Mouse (Mus musculus): Measurements from ENCODE around the gene Dmgdh. TPM values are rescaled to one million over a fixed set of nuclear protein-coding genes. Genes with fewer than 3 reads are reported as not detected.

The Dmgdh gene
- not detected for total RNA-seq (2021)
- long read RNA-seq, experiment 1: 0 reads
- long read RNA-seq, experiment 2: 0 reads

DNA sequence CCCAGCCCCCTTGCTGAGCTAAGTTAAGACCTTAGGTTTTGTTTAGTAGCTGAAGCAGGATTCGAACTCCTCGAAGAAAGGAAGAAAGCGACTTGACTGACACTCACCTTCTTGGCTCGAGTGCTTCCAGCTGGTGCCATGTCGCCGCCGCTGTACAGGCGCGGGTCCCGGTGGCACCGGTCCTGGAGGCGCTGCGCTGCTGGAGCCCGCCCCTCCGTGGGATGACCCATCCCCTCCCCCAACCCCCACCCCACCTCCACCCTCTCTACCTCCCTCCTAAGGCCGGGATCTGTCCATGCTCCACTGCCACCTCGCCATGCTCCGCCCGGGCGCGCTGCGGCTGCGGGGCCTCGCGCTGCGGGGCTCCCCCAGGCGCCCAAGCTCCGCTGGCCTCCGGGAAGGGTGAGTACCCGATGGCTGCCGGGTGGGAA lies at the start of gene Dmgdh, which contains the start of gene Bhmt2:
Gene Dmgdh (plus strand): TSS at position 303 of the 431 bp plus-strand sequence.
Gene Bhmt2 (minus strand): TSS at position 172 of the 431 bp plus-strand sequence.
- DNase-seq: no peak
- intact Hi-C loops (cut with DNase I): no loop called here

DNA sequence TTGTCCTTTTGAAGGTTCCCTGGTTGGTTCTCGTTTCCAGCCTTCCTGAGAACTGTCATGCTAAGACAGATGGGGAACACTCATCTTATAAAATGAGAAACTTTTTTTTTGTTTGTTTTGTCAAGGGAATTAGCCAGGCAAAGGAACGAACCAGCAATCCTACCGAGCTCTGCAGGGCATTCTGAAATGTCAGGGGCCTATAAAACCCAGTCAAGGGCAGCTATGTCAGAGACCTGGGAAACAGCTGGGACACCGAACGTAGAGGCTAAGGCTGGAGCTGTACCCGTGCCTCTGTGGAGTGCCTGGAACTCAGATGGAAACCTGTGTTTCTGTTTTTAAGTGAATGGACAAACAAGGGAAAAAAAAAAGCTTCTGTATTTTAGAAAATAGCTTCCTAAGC lies 45.4 kb upstream of the Dmgdh start:
- intact Hi-C loops (cut with DNase I): no loop called here

DNA sequence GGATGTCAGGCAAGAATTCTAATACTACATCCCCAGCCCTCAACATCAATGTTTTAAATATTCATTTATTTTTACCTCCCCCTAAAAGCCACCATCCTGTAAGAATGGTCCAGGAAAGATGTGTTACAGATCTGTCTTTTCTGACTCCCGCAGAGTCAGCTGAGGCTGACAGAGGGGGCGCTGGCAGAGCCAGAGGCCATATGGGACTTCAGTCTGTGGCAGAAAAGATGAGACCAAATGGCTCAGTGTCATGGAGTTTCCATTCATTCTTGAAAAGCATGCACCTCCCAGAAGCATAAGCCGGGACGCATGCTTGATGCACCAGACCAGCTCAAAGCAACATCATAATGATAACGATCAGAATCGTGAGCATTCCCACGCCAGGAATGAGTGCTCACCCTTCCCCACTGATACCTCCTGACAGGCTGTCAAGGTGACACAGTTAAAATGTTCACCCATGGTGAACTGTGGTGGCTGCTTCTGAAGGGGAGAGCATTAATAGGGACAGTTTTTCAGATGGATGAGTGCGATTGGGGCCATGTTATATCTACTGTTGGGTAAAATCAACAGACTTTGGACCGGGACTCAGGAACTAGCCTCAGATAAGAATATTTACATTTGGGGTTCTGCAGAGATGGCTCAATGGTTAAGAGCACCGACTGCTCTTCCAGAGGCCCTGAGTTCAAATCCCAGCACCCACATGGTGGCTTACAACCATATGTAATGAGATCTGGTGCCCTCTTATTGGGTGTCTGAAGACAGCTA lies 43.1 kb upstream of the Dmgdh start:
- no peak for DNase-seq
- intact Hi-C loops (cut with DNase I): no loop called here

More for the DNA sequence above, 45.4 kb upstream of the Dmgdh start:
- no peak for DNase-seq

DNA sequence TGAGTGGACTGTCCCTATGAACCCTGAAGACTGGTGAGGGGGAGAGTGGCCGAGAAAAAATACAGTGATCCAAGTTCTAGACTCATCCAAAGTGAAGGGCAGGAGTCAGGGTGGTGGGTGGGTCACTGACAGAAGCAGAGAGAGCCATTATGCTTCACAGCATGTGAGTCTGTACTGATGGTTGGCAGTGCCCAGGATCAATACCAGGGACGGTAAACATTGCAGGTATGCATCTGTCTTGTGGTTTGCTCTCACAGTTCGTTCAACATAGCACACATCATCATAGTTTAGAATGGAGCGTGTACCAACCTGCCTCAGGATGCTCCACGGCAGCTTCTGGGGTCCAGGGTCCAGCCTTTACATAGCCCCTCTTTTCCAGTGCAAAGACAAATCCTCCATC lies 41.3 kb upstream of the Dmgdh start:
- intact Hi-C loops (cut with DNase I): no loop called here
- DNase-seq: no peak

DNA sequence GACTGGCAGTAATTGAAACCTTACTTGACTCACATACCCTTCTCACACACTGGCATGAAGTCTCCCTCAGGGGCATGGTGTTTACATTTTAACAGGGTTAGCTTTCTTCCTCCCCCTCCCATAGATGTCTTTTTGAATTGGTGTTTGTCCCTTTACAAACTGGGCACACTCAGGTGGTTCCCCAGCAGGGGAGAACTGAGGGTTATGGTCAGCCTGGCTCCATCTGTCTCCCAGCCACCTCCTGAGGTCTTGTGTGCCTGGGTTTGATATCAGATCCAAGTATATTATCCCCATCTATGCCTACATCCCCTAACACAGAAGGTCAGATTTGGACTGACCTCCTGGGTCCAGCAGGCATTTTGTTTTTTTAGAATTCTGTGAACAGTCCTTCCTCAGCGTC lies 37.7 kb upstream of the Dmgdh start:
- intact Hi-C loops (cut with DNase I): no loop called here
- no peak for DNase-seq

DNA sequence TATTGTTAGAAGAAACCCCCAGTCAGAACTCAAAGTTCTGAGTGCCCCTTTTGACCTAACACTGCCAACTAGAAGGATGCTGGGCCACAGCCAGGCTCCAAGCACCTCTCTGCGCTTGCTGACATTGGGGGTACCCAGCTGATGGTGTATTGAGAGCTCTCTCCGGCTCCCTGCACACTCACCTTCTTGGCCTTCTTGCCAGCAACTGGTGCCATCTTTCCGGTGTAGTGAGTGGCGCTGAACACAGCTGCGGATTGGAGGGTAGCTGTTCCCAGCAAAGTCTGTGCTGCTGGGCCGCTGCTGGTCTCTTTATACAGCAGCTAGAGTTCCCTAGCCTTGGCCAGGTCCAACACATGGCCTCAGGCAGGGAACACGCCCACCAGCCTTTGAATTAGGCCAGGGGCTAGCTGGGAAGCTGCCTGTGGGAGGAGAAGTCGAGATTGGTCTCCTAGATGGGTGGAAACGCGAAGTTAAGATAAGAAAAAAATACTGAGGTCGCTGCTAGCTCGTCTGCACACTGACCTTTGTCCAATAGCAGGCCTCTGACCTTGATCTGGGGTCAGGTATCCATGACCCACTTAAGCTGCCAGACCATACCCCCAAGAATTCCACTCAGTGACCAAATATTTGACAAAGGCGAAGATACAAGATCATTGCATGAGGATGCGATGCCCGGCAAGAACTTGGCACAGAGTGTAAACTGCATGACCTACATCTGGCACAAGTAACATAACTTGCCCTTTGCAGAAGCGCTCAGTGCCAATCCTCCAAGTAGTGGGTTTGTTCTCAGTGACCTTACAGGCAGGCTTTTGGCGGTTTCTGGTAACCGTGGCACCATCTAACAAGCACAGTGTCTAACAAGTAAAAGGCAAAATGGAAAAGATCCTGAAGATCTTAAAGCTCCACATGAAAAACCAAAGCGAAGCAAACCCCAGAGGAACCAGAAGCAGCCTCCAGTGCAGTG lies 36.7 kb upstream of the Dmgdh start, which contains the start of gene Bhmt:
Gene Bhmt (minus strand): TSS at position 680 of the 964 bp plus-strand sequence.
- intact Hi-C loops (cut with DNase I): no loop called here

DNA sequence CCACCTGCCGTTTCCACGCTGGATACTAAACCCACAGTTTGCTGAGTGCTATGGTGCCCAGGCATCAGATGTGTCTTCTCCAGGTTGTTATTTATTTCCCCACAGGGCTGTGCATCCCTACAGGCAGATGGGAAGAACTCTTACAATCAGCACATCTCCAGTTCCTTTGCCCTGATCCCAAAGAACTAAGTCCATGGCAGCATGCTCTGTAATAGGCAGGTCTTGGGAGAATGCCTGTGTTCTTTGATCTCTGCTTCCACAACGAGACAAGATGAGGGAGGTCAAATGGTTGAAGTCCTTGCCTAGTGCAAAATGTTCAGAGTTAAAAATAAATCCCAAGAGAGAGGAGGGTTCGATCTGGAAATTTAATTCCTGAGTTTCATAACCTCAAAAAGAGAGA lies 34.6 kb upstream of the Dmgdh start:
- DNase-seq: no peak
- intact Hi-C loops (cut with DNase I): no loop called here

More for the DNA sequence above, 36.7 kb upstream of the Dmgdh start, which contains the start of gene Bhmt:
- no peak for DNase-seq

DNA sequence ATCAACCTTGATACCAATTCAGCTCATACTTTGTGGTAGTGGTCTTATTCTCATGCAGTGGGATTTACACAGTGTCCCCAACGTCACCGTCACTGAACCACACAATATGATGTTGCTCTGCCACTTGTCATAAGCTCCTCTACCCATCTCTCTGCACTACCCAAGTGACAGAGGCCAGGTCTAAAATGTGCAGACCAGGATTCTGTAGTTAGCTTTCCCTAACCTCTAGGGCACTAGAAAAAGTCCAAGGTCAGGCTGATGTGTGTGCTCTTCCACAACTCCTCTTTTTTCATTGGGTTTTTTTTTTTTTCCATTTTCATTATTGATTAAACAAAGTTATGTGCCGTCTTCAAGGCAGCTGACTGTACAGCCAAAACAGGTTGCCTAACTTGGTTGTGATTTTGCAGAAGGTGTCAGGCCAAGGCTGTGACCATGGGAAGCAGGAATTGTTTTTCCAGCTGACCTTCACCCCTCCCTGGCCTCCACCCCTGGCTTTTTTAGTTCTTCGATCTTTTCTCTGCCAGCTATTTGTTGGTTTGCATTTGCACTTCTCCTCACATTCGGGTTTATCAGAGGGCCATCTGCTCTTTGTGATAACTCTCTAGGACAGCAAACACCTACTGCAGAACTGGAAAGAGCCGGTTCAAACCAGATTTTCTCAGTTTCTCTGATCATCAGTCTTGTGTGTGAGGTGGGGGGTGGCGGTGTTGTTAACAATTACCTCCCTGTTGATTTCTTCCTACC lies 25.7 kb upstream of the Dmgdh start:
- DNase-seq: no peak
- intact Hi-C loops (cut with DNase I): no loop called here

DNA sequence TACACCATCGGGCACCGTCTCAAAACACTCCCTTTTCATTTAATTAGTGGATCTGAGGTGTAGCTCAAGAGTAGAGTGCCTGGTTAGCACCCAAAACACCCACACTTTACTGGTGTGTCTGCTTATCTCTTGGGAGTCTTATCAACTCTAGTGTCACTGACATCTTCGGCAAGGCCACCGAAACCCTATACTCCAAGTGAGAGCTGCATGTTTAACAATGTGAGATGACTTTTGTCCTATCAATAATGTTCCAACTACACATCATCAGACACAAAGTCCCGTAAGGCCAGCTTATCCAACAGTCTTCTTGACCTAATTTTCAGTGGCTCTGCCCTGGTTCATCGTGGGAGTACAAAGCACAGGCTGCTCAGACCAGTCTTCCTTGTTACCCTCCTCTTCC lies 20.9 kb upstream of the Dmgdh start:
- intact Hi-C loops (cut with DNase I): no loop called here
- DNase-seq: no peak

DNA sequence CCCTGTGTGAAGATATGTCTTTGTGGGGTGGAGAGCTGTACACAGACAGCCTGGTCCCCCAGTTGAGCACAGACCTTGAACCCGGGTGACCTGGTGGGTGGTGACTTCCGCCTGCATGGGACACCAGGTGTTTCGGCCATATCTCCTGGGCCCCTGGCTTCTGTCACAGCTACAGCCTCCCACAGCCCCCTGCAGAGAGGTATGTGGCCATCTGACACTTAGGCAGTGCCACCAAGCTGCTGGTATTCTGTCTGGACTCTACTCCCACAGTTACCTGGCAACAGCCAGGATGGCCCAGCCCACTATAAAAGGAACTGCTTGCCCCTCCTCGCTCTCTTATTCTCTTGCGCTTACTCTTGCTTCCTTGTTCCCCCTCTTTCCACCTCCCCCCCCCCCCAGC lies 16.3 kb upstream of the Dmgdh start:
- intact Hi-C loops (cut with DNase I): no loop called here
- DNase-seq: no peak

DNA sequence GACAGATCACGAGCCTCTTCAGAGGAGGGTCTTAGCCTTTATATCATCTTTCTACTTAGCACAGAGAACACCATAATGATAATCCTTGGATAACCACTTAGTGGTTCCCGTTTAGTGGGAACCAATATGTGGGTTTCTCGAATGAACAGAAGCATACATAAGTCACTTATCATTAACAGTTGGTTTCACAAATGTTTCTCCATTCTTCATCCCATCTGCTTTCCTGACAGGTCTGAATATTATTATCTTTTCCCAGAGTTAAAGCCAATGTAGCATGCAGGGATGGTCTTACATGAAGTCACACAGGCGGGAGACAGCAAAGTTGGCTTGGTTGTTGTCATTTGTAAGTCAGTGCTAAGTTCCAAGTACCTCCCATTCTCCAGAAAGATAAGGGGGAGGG lies 6.6 kb upstream of the Dmgdh start:
- intact Hi-C loops (cut with DNase I): no loop called here
- no peak for DNase-seq

DNA sequence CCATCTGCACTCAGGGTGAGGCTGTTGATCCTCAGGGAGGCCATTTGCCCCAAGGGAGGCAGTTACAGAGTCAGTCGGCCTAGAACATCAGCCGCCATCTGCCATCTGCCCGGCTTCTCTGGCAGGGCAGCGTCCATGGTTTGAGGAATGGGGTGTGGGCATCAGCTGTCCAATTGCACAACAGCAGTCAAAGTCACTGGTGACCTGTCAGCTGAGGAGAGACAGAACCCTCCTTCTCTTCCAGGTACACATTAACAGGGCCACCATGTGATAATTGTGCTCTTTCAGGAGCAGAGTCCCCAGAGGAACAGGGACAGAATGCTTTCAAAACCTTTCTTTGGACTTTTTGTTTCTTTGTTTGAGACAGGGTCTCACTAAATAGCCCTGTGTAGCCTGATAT lies 1.9 kb upstream of the Dmgdh start:
- intact Hi-C loops (cut with DNase I): no loop called here
- no peak for DNase-seq

DNA sequence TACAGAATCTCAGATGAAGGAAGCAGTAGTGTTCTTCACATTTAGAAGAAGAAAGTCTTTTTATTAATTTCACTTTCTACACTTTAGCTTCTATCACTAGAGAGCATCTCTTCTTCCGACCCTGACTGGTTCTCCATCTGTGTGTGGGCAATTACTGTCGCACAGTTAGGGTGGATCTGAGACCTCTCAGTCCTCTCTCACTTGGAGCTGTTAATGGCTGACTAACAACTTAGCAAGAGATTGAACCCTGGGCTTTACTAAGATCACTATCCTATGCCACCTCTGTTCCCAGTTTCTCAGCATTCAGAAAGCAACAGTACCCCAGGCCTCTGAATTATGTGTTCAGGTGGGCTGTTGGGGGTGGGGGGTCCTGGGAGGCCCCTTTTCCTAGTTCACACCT lies 937 bp upstream of the Dmgdh start:
- DNase-seq: no peak
- intact Hi-C loops (cut with DNase I): no loop called here

DNA sequence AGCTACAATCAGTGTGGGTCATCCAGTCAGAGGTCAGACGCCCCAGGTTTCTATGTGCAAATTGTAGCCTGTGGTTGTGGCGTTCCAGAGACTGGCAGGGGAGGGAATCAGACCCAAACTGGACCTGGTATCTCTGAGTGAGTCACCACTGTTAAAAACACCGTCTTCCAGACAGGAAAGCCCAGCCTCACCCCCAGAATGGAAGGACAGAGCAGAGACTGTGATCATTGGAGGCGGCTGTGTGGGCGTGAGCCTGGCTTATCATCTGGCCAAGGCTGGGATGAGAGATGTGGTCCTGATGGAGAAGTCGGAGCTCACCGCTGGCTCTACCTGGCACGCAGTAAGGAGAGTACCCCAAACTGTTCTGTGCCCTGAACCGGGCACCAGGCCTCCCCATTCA lies 2.6 kb downstream of the Dmgdh start:
- intact Hi-C loops (cut with DNase I): no loop called here
- no peak for DNase-seq

DNA sequence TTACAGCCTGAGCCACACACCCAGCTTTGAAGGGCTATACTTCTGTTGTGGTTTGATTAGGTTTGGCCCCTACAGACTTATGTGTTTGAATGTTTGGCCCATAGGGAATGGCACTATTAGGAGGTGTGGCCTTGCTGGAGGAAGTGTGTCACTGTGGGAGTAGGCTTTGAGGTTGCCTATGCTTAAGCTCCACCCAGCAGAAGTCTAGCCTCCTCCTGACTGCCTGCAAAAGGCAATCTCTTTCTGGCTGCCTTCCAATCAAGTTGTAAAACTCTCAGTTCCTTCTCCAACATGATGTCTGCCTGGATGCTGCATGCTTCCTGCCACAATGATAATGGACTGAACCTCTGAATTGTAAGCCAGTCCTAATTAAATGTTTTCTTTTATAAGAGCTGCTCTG lies 9.1 kb downstream of the Dmgdh start:
- DNase-seq: no peak
- intact Hi-C loops (cut with DNase I): no loop called here

DNA sequence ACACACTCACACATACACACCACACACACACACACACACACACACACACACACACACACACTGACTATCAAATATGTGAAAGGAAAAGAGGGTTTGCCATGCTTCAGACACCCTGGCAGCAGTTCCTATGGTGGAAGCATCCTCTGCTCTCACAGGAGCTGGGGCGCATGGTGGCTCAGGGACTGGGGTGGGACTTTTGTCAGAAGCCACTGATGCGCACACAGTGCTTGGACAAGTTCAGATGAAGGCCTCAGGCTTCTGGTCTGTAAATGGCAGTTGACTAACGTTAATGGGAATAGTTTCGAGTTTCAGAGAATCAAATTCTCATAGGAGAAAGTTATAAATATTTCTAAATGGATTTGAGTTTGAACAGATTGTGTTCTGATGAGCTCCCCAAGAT lies 11.0 kb downstream of the Dmgdh start:
- intact Hi-C loops (cut with DNase I): no loop called here
- no peak for DNase-seq

DNA sequence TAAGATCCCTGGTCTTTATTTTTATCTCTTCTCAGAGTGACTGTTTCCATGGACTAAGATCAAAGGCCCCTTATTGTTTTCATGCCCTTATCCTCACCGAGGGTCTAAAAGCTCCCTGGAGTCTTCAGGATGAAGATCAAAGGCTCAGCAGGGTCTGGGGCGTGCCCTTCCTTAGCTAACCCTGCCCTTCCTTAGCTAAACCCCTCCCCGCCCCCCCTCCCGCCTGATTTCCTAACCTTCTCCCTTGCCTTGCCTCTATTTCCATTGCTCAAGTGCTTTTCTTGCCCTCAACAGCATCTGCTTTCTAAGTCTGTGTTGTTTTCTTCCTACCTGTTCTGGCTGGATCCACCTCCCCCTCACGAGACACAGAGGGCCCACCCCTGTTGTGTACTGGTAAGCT lies 13.1 kb downstream of the Dmgdh start:
- intact Hi-C loops (cut with DNase I): no loop called here
- no peak for DNase-seq

DNA sequence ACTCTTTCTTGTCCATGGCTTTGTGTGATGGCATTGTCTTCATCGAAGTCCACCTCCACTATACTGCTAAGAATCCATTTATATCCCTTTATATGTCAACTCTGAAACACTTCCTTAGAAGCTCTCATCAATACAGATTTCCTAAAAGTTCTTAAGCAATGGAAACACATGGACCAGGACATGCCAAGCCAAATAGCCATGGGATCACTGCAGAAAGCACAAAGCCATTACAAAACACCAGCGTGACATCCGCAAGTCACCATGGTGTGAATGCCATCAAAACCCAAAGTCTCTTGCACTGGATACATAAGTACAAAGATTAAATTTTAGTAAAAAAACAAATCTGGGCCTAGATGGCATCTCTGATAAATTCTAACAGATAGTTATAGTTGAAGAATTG lies 15.3 kb downstream of the Dmgdh start:
- intact Hi-C loops (cut with DNase I): no loop called here
- no peak for DNase-seq

DNA sequence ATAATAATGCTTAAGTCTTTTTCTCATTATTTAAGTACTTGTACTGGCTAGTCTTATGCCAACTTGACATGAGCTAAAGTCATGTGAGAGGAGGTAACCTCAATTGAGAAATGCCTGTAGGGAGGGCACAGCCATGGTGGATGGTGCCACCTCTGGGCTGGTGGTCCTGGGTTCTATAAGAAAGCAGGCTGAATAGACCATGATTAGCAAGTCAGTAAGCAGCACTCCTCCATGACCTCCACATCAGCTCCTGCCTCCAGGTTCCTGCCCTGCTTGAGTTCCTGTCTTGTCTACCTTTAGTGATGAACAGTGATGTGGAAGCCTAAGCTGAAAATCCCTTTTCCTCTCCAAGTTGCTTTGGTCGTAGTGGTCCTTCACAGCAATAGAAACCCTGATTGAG lies 16.6 kb downstream of the Dmgdh start:
- no peak for DNase-seq
- intact Hi-C loops (cut with DNase I): no loop called here

DNA sequence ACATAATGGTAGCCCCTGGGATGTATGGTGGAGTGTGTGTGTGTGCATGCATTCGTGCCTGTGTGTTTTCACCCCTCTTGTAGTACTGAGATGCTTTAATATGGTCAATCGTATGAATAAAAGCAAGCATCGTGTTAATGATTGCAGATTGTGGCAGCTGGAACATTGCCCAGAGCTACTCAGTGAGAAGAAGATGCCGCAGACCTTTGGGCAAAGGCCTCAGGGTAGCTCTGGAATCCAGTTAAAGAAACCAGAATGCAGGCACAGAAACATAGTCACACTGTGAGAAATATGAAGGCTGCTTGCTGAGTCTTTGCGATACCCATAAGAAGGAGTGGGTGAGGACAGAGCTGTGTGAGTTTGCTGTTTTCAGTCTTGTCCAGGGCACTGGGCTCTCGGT lies 24.6 kb downstream of the Dmgdh start:
- intact Hi-C loops (cut with DNase I): no loop called here
- no peak for DNase-seq

DNA sequence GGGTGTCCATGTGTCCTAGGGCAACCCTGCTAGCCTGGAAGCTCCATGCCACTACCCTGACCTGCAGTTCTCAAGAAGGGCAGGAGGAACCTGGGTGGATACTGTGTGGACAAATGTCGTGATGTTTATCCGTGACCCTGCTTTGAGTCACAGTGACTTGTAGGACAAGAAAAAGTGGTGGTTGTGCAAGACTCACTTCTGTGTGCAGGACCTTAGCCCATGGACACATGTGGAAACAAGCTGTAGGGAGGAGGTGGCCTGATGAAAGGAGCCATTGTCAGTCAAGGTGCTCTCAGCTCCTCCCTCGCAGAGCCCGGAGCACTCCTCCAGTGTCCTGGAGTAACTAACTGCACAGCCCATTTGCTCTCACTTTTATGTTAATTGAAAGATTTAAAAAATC lies 31.5 kb downstream of the Dmgdh start:
- DNase-seq: no peak
- intact Hi-C loops (cut with DNase I): loop anchor here (10.0 kb wide), 1 partner anchor 201 kb away; no protein-coding TSS in a partner anchor
